Mouse (Mus musculus) bone marrow macrophage, adult 2 months (primary cell): ENCODE results near the gene Slc8a1.

Experiments
- CTCF ChIP-seq: IDR thresholded peaks from 2 replicates; pipeline ENCODE4 v1.5.1; 2012; ENCODE audit warnings: low read depth, mild to moderate bottlenecking, low read length, moderate library complexity
- POLR2A ChIP-seq: IDR thresholded peaks from 2 replicates; pipeline ENCODE4 v1.6.1; 2012; ENCODE audit warnings: mild to moderate bottlenecking, low read depth, low read length, borderline replicate concordance

DNA sequence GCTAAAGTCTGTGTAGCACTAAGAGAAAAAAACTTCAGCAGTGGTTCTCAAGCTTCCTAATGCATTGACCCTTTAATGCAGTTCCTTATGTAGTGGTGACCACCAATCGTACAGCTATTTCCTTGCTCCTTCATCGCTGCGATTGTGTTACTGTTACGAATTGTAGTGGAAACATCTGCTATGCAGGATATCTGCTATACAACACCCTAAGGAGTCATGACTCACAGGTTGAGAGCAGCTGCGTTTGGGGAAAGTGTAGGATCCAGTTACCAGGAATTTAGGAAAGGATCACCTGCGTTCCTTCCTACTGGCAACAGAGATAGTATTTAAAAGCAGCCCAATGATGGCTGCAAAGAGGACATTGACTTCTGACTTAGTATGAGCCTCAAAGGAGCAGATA, 213.4 kb downstream of the Slc8a1 start:
- TF ChIP-seq CTCF (no peak), POLR2A (no peak)
